Mouse (Mus musculus) cerebellum, adult 8-10 months (tissue): ENCODE measurements around the gene C3ar1.

Experiments
- DNase-seq: peaks from one replicate; pipeline ENCODE4 v3.0.0; 2022

C3ar1 gene

GRCm38 (mm10) chr6:122855955-122856354 lies at the start of gene C3ar1:
TSS of gene C3ar1 (minus strand) at chr6:122856161.
- no peak for DNase-seq

GRCm38 (mm10) chr6:122892442-122893049 lies 36.6 kb upstream of the C3ar1 start:
- peak; percentile 38 for DNase-seq

- no peak for DNase-seq
Measured at GRCm38 (mm10) chr6:122889599-122889998, 33.6 kb upstream of the C3ar1 start.

DNA sequence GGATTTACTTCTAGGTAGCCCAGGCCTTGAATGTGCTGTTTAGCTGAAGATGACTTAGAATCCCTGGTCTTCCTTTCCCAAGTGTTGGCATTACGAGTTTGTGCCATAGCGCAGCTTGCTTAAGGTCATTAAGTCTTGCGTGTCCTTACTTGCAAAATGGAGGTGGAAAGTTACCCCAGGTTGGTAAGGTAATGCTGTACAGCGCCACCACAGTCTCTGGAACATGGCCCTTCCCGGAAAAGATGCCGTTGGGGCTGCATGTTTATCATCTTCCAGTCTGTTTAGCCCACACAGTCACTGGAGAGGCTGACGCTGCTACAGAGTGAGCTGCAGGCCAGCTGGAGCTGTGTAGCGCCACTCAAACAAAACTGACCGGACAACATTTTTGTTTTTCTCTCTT lies 27.6 kb upstream of the C3ar1 start:
- no peak for DNase-seq

- DNase-seq: no peak
Measured at GRCm38 (mm10) chr6:122881287-122881686, 25.3 kb upstream of the C3ar1 start.

- no peak for DNase-seq
Measured at GRCm38 (mm10) chr6:122879781-122880505, 24.0 kb upstream of the C3ar1 start.

- DNase-seq: no peak
Measured at GRCm38 (mm10) chr6:122879141-122879735, 23.3 kb upstream of the C3ar1 start.

DNA sequence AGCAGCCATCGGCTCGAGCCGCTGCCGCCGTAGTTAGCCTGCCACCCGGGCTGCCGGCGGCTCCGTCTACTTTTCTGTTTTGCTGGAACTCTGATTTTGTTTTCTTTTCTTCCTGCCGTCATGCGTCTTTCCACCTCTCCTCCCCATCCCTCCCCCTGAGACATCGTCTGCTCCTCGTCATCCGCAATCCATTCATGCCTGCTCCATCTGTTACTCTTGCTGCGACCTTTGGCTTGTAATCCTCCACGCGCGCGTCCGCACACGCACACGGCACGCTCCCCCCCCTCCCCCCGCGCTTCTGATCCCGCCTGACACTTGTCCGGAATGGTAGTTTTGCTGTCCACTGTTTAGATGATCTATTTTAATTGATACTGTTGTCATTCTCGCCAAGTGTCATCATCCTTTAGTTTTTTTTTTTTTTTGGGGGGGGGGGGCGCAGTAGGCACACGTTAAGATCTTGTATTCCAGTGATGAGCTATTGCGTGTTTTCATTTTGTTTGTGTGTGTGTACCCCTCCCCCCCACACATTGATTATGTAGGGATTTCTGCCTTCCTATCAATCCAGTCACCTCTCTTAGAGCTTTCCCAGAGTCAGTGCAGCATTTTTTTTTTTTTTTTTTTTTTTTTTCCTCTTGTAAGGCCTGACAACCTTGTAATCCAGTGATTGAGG lies 18.9 kb upstream of the C3ar1 start:
- no peak for DNase-seq

DNA sequence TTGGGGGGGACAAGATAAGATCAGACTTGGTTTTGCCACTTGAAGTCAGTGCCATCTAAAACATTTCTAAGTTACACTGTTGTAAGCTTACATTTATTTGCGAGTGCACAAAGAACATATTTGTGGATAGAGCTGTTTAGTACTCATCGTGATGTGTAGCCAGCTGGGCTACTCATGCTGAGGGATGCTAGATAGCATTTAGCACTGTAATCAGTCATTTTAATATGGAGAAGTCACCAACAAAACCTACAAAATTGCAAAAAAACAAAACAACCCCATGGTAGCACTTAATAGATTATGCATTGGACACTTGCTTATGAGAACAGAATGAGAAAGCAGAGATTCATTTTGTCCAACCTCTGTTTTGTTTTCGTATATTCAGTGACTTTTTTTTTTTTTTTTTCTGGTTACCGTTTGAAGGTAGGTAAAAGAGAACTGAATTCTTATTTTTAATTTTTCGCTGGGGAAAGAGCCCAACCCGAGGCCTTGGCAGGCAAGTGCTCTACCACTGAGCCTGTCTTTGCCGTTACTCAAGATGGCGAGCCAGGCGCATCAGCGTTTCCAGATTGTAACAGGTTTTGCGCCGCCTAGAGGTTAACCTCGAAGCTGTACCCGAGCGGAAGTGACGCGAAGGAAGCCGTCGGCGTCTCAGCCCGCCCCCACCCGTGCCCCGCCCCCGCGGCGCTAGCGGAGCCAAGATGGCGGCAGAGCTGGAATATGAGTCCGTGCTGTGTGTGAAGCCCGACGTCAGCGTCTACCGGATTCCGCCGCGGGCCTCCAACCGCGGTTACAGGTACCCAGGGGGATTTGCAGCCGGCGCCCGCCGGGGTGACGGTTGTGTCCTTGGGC lies 18.1 kb upstream of the C3ar1 start, which contains the start of gene Necap1:
Gene Necap1 (plus strand): TSS at position 604 of the 849 bp plus-strand sequence.
- DNase-seq: peak; percentile 98

DNA sequence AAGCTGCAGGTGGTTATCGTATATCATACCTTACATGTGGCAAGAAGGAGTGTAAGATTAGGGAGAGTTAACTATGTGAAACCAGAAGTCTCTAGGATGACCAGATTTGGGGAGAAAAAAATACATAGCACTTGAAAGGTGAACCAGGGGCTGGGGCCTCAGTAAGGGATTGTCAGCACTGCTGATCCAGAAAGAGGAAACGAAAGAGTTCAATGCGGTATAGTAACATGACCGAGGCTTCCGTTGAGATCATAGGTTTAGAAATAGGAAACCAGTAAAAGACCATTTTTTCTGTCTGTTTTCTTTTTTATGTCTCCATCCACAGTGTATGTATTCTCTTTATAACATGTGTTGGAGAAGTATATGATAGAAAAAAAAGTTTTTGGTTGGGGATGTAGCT lies 16.8 kb upstream of the C3ar1 start:
- no peak for DNase-seq

DNA sequence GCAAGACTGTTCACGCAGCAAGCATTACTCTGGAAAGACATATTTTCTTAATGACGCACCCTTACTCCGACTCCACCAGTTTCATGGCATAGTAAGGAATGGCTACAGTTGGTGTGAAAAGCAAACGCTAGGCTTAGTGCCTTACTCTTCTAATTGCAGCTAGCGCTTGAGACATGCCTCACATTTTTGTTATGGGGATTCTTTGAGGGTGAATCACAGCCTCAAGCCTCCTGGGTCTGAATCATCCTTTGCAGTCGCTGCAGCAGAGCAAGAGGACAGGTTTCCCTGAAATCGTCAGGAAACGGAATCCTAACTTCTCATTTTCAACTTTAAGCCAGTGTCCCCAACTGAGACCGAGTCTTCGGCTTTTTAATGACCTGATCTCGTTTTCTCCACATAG lies 13.9 kb upstream of the C3ar1 start:
- no peak for DNase-seq

DNA sequence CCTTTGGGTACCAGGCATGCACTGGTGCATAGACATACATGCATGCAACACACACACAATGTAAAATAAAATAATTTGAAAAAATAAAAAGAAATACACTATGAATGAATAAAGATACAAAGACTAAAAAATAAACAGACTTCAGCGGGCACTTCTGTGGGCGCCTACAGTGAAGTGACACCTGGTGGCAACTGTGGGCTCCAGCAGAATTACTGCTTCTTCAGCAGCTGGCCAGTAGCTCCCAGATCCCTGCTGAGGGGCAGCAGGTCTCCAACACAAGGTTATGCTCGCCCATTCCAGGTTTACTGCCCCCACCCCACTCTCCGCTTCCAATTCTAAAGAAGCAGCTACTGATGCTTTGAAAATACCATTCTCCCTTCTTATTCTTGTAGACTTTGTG lies 12.0 kb upstream of the C3ar1 start:
- no peak for DNase-seq

DNA sequence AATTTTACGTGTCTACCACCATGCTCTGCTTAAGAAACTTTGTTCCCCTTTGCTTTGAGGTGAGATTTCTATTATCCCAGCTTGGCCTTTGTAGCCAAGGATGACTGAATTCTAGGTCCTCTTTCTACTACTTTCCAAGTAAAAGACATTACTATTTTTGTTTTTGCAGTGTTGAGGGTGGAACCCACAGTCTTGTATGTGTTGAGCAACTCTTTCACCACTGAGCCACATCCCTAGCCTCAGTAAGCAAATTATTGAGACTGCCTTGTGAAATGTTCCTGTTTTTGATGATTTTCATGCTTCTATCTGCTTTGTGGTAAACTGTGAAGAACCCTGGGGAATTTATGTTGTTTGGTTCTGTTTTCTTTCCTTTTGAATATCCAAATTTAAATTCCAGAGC lies 6.9 kb upstream of the C3ar1 start:
- DNase-seq: no peak

DNA sequence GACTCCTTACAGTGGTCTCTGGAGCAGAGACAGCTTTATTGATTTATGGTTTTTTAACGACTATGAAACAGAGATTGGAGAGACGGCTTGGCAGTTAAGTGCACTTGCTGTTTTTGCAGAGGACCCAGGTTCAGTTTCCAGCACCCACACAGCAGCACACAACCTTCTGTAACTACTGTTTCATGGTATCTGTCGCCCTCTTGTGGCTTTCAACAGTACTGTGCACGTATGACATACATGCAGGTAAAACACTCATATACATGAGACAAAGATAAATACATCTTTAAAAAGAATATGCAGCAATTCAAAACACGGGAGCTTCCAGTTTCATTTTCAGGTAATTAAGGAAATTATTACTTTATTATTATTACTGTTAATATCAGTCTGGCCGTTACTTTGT lies 6.5 kb upstream of the C3ar1 start:
- no peak for DNase-seq

- no peak for DNase-seq
Measured at GRCm38 (mm10) chr6:122854552-122854951, 1.4 kb downstream of the C3ar1 start.

DNA sequence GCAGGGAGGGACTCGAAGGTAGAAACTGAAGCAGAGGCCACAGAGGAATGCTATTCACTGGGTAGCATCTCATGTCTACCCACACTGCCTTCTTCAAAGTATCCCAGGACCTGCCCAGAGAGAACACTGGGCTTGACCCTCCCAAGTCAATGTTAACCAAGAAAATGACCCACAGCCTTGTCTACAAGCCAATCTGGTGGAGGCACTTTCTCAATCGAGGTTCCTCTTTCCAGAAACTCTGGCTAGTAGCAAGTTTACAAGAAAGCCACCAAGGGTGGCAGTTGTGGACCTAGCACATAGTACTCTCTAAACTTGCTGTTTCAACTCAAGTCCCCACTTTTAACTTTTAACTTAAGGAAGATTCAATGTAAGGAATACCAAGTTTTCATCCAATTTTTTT lies 3.3 kb downstream of the C3ar1 start:
- DNase-seq: no peak

GRCm38 (mm10) chr6:122843759-122844158 lies 12.2 kb downstream of the C3ar1 start:
- no peak for DNase-seq

- no peak for DNase-seq
Measured at GRCm38 (mm10) chr6:122837539-122837938, 18.4 kb downstream of the C3ar1 start.

GRCm38 (mm10) chr6:122836974-122837373 lies 19.0 kb downstream of the C3ar1 start:
- no peak for DNase-seq

- DNase-seq: peak; percentile 34
Measured at GRCm38 (mm10) chr6:122834365-122834764, 21.6 kb downstream of the C3ar1 start.

- DNase-seq: no peak
Measured at GRCm38 (mm10) chr6:122832880-122833279, 23.1 kb downstream of the C3ar1 start.

DNA sequence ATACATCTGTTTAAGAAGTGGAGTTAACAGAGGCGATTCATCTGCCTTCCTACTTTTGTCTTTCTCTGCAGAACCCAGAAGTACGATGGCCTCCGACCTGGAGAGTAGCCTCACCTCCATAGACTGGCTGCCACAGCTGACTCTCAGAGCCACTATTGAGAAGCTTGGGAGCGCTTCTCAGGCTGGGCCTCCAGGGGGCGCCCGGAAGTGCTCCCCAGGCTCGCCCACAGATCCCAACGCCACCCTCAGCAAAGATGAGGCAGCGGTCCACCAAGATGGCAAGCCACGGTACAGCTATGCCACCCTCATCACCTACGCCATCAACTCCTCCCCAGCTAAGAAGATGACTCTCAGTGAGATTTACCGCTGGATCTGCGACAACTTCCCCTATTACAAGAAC lies 27.9 kb downstream of the C3ar1 start:
- DNase-seq: no peak
